Mouse (Mus musculus) midbrain, embryonic 16.5 days (tissue): ENCODE data around the gene Samsn1. TPM values are rescaled to one million over a fixed set of nuclear protein-coding genes. Genes with fewer than 3 reads are reported as not detected.
"Not testable (repeated sequence)": the region's sequence is repeated elsewhere in the genome, so short reads cannot be mapped to it uniquely, and the experiment has no call there.

ENCODE experiments used
- ATAC-seq: fragments of 200-750 bp; cut with Nextera tagmentation; 2 replicates; pipeline ENCODE4 v1.8.0; 2017; ENCODE audit warnings: moderate TSS enrichment
- H3K27ac ChIP-seq: fragments of 300-500 bp; sonication (generic); 2 replicates; pipeline ENCODE4 v1.5.1; 2014; ENCODE audit warnings: mild to moderate bottlenecking, low read length, mixed read lengths
- H3K27me3 ChIP-seq: fragments of 300-500 bp; sonication (generic); 2 replicates; pipeline ENCODE4 v1.6.1; 2014; ENCODE audit warnings: low read depth, low read length, mixed read lengths; ENCODE audit not compliant: control insufficient read depth, insufficient read depth
- H3K36me3 ChIP-seq: fragments of 300-500 bp; sonication (generic); 2 replicates; pipeline ENCODE4 v1.6.1; 2014; ENCODE audit warnings: mild to moderate bottlenecking, low read length, moderate library complexity, mixed read lengths; ENCODE audit not compliant: control insufficient read depth, insufficient read depth
- H3K4me1 ChIP-seq: fragments of 300-500 bp; sonication (generic); 2 replicates; pipeline ENCODE4 v1.6.1; 2014; ENCODE audit warnings: mild to moderate bottlenecking, low read length, mixed read lengths; ENCODE audit not compliant: control insufficient read depth, insufficient read depth
- H3K4me2 ChIP-seq: fragments of 300-500 bp; sonication (generic); 2 replicates; pipeline ENCODE4 v1.6.1; 2014; ENCODE audit warnings: mild to moderate bottlenecking, low read length, mixed read lengths
- H3K4me3 ChIP-seq: fragments of 300-500 bp; sonication (generic); 2 replicates; pipeline ENCODE4 v1.5.1; 2014; ENCODE audit warnings: low read depth, mild to moderate bottlenecking, low read length, moderate library complexity, mixed read lengths
- H3K9ac ChIP-seq: fragments of 300-500 bp; sonication (generic); 2 replicates; pipeline ENCODE4 v1.6.1; 2014; ENCODE audit warnings: low read depth, low read length, mixed read lengths
- H3K9me3 ChIP-seq: fragments of 300-500 bp; sonication (generic); replicated peaks from 2 replicates; pipeline ENCODE4 v1.6.1; 2014; ENCODE audit warnings: mild to moderate bottlenecking, low read length, mixed read lengths; ENCODE audit not compliant: control insufficient read depth, poor library complexity, severe bottlenecking
- WGBS: fragments of 180-500 bp; shearing (Covaris S2); extraction: QIAGEN DNeasy Blood & Tissue Kit; methylation state at CpG from one replicate; pipeline ENCODE4 v1.1.7; 2014; 5-methylcytosine and 5-hydroxymethylcytosine counted together
- polyA plus RNA-seq: library from polyadenylated mRNA; unstranded; fragments of >200 nt; fragmentation: Nextera tagmentation; extraction: Ambion mirVana; gene quantifications from 2 replicates; pipeline ENCODE4 v1.2.1, GENCODE M21; 2015

The Samsn1 gene
- polyA plus RNA-seq, 1 experiment from 2014 or later = 1.1 TPM

DNA sequence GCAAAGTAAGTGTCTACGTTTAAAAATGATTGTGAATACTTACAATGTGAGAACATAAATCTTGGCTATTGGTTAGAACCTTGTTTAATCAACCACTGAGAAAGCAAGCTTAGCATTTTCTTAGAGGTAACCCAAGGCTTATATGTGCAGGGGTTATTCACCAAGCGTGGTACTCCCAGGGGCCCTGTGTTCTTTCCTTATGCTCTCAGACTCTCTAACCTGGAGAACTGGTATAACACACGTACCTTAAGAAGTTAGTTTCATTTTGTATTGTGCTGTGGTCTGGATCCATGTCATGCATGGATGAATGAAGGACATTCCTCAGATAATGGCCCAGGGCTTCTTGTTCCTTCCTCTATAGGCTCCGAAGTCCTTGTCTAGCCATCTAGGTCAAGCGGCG lies 173.0 kb downstream of the Samsn1 start:
- Histone ChIP-seq H3K27me3 (no peaks in the 10 kb centered on the region), H3K9me3 (no peaks in the 10 kb centered on the region), H3K9ac (no peak overlapping the region), H3K4me2 (no peak overlapping the region), H3K4me1 (no peaks in the 10 kb centered on the region), H3K4me3 (no peak overlapping the region), H3K36me3 (no peaks in the 10 kb centered on the region), H3K27ac (no peak overlapping the region)
- no peak for ATAC-seq
- WGBS = 95% methylated on average over 6 of the region's 6 CpGs

DNA sequence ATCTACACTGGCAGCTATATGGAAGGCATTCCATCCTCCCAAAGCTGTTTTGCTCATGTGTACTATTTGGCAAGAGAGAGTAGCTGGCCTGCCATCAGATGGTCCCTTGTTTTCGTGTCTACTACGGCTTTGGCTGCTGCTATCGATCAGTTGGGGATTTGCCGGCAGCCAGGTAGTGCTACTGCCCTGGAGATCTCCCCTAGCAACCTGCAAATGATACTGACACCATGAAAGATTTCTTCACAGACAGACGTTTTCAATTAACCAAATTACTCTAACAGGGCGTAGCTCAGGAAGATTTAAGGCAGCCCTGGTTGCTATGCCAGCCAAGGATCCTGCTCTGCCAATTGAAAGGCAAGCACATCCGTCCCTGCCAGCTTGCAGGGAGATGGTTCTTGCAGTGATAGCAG lies 178.4 kb downstream of the Samsn1 start:
- H3K9ac ChIP-seq = no peak overlapping the region
- H3K4me1 ChIP-seq = no peaks in the 10 kb centered on the region; the same call in 1 of the 2 replicates
- no peaks in the 10 kb centered on the region for H3K27me3 ChIP-seq
- no peak overlapping the region for H3K4me3 ChIP-seq
- no peak overlapping the region for H3K27ac ChIP-seq
- WGBS = 70% methylated on average over 7 of the region's 7 CpGs
- no peaks in the 10 kb centered on the region for H3K36me3 ChIP-seq
- no peak overlapping the region for H3K4me2 ChIP-seq
- ATAC-seq = no peak
- no peaks in the 10 kb centered on the region for H3K9me3 ChIP-seq

DNA sequence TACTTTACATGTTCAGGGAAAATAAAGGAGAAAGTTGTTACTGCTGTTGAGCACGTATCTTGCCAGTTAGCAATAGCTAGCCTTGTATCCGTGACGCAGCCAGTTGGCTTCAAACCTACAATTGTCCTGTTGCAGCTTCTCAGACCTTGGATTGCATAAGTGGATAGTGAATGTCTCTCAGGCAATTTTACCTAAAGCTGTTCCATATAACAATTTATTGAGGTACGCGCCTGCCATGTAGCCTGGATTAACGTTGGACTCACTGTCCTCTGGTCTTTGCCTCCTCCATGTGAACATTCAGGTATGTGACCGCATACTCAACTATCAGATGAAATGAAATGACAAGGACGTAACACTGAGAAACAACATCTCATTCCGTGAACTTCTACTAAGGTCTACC lies 179.1 kb downstream of the Samsn1 start:
- Histone ChIP-seq H3K4me2 (no peak overlapping the region), H3K4me3 (no peak overlapping the region), H3K36me3 (no peaks in the 10 kb centered on the region), H3K9me3 (no peaks in the 10 kb centered on the region), H3K27me3 (no peaks in the 10 kb centered on the region), H3K9ac (no peak overlapping the region), H3K4me1 (no peaks in the 10 kb centered on the region; the same call in 1 of the 2 replicates), H3K27ac (no peak overlapping the region)
- WGBS = 96% methylated on average over 9 of the region's 9 CpGs
- ATAC-seq = no peak

DNA sequence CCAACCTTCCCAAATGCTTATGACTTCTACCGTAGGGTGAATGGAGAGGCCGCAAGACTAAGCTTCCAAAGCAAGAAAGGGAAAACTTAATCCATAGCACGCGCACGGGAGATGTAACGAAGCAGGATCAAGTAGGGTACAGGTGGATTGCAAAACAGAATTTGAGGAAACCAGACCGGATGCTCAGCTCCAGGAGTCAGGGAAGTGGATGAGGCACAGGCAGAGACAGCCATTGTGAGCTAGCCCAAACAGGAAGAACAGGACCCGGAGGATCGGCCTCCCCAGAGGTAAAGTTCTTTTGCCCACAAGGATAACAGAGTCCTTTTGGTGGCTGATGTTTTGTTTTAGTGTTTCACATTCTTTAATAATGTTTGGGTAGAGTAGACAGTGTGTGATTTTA lies 179.5 kb downstream of the Samsn1 start:
- Histone ChIP-seq H3K4me2 (no peak overlapping the region), H3K9me3 (no peaks in the 10 kb centered on the region), H3K27me3 (no peaks in the 10 kb centered on the region), H3K36me3 (no peaks in the 10 kb centered on the region), H3K9ac (no peak overlapping the region), H3K4me3 (no peak overlapping the region), H3K27ac (no peak overlapping the region), H3K4me1 (no peaks in the 10 kb centered on the region; the same call in 1 of the 2 replicates)
- WGBS = 89% methylated on average over 9 of the region's 9 CpGs
- no peak for ATAC-seq

DNA sequence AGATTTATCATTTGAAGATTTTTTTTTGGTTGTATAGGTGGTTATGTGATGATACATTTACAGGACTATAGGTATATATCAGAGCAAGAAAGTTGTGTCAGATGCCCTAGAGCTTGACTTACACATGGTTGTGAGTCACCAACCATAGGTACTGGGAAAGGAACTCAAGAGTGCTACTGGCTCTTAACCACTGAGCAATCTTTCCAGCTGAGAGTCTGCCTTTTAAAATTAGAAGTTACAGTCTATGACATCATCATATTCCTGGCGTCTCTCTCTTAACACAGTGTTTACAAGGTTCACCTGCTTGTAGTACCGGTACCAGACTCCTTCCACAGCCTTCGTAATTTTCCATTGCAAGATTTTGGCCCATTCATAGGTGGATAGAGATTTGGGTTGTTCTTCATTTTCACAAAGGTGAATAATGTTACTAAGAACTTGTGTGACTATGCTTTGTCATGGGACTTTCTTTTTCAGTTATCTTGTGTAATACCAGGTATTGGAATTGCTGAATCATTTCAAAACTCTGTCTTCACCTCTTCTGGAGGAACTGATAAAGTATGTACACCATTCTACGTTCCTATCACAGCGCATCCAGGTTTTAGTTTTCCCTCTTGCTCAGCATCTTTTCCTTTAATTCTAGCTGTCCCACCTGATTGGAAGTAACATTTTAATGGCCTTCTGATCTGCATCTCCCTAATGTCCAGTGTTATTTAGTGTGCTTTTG lies 184.2 kb downstream of the Samsn1 start:
- WGBS = 95% methylated on average over 5 of the region's 5 CpGs
- H3K4me3 ChIP-seq = no peak overlapping the region
- H3K27me3 ChIP-seq = no peaks in the 10 kb centered on the region
- no peaks in the 10 kb centered on the region for H3K9me3 ChIP-seq
- H3K4me1 ChIP-seq = no peaks in the 10 kb centered on the region
- ATAC-seq = no peak
- no peak overlapping the region for H3K27ac ChIP-seq
- H3K36me3 ChIP-seq = no peaks in the 10 kb centered on the region
- H3K4me2 ChIP-seq = no peak overlapping the region
- no peak overlapping the region for H3K9ac ChIP-seq

DNA sequence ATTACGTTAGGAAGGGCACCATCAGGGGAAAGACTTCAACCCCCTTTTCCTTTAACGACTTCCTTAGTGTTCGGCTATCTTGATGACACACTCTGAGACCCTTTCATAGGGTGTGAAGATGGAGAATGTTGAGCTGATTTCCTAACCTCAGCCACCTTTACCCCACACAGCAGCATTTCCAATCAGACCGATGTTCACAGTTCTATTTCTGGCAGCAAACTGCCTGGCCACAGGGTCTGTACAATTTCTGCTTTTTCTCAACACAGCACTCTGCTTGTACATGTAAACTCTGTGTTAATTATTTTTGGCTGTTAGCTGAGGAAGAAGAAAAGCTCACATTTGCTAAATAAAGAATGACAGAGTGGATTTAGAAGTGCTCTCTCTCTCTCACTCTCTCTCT lies 190.7 kb downstream of the Samsn1 start:
- Histone ChIP-seq H3K36me3 (no peaks in the 10 kb centered on the region), H3K4me1 (no peaks in the 10 kb centered on the region), H3K27me3 (no peaks in the 10 kb centered on the region), H3K9ac (no peak overlapping the region), H3K27ac (no peak overlapping the region), H3K4me3 (no peak overlapping the region), H3K9me3 (no peaks in the 10 kb centered on the region), H3K4me2 (no peak overlapping the region)
- ATAC-seq = no peak
- WGBS = 83% methylated on average over 4 of the region's 4 CpGs

DNA sequence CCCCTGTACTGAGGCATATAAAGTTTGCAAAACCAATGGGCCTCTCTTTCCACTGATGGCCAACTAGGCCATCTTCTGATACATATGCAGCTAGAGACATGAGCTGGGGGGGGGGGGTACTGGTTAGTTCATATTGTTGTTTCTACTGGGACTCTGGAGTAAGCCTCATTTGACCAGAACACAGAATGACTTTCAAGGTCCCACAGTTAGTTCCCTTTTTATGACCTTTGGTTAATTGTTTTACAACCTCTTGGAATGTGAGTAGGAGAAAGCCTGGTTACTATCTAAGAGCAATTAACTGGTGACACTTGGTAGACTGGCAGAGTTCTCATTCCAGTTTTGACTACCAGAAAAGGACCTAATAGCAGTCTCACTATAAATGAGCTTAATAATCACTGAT lies 195.1 kb downstream of the Samsn1 start:
- H3K4me2 ChIP-seq, H3K27me3 ChIP-seq, ATAC-seq, H3K9me3 ChIP-seq, H3K27ac ChIP-seq, H3K4me1 ChIP-seq, H3K36me3 ChIP-seq, H3K4me3 ChIP-seq, H3K9ac ChIP-seq: not testable (repeated sequence)

DNA sequence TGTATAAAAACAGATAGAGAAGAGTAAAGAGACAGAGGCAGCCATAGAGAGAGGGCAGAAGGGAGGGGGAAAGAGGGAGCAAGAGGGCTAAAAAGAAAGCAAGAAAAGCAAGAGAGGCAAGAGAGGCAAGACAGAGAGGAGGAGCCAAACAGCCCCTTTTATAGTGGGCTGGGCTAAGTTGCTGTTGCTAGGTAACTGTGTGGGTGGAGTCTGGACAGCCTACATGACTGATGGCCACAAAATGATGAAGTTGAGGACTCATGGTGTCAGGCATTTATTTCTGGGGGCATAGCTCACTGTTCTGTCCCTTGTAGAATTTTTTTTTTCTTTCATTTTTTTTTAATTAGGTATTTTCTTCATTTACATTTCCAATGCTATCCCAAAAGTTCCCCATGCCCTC lies 195.6 kb downstream of the Samsn1 start:
- Histone ChIP-seq H3K36me3 (no peaks in the 10 kb centered on the region), H3K27me3 (no peaks in the 10 kb centered on the region), H3K9me3 (no peaks in the 10 kb centered on the region), H3K4me3 (no peak overlapping the region), H3K27ac (no peak overlapping the region), H3K9ac (no peak overlapping the region), H3K4me2 (no peak overlapping the region), H3K4me1 (no peaks in the 10 kb centered on the region)
- ATAC-seq = no peak

DNA sequence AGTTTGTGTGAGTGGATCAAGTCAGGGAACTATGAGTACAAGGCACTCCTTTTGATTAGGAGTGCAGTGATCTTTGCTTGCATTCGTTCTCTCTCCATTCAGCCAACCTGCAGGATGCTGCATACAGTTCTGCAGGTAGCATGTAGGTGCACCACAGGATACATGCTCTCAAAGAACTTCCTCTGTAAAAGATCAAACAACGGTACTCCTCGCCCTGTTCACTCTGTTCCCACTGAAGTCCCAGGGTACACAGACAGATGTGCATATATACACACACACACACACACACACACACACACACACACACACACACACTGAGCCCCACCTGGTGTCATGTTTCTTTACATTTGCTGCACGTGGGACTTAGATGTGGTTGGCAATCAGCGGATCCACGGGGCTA lies 198.9 kb downstream of the Samsn1 start:
- H3K9ac ChIP-seq = no peak overlapping the region
- no peak overlapping the region for H3K4me3 ChIP-seq
- H3K9me3 ChIP-seq = no peaks in the 10 kb centered on the region
- H3K36me3 ChIP-seq = no peaks in the 10 kb centered on the region
- 66% methylated on average over 6 of the region's 6 CpGs for WGBS
- H3K27me3 ChIP-seq = no peaks in the 10 kb centered on the region
- H3K27ac ChIP-seq = no peak overlapping the region
- ATAC-seq = peak; percentile 82
- H3K4me1 ChIP-seq = no peaks in the 10 kb centered on the region
- H3K4me2 ChIP-seq = no peak overlapping the region
